Mouse (Mus musculus): Measurements from ENCODE around the gene Zfp652. TPM values are rescaled to one million over a fixed set of nuclear protein-coding genes. Genes with fewer than 3 reads are reported as not detected.
"Not testable (repeated sequence)": the region's sequence is repeated elsewhere in the genome, so short reads cannot be mapped to it uniquely, and the experiment has no call there.

Zfp652 gene
- 22.3 and 29.4 TPM in 2 replicates for total RNA-seq (2014; rRNA removed)
- polyA plus RNA-seq (2015; fragmentation: Nextera tagmentation; extraction: Ambion mirVana), result 11.5 and 16.5 TPM in 2 replicates

GRCm38 (mm10) chr11:95712563-95713224 lies at the start of gene Zfp652:
Gene Zfp652, plus strand, starts transcription at chr11:95712673.
- peak within 1 kb of the TSS; percentile 86 for H3K4me3 ChIP-seq (ENCODE audit: low read depth, low read length)
- peak within 1 kb of the TSS; percentile 86 for H3K4me2 ChIP-seq (ENCODE audit: low read depth)
- H3K27ac ChIP-seq (ENCODE audit: low read depth, low read length), result peak within 1 kb of the TSS; percentile 95
- H3K27me3 ChIP-seq (ENCODE audit: insufficient read depth, low read length), result no peaks in the 10 kb centered on the region
- WGBS, result 1% methylated on average over 22 of the region's 103 CpGs
- no peak for TF ChIP-seq CTCF (IDR thresholded peaks at IDR 0.05; ENCODE audit: low read depth)
- H3K9ac ChIP-seq, result peak within 1 kb of the TSS; percentile 96
- H3K36me3 ChIP-seq (ENCODE audit: insufficient read depth), result no peaks in the 10 kb centered on the region
- DNase-seq (peak; percentile 92), ATAC-seq (peak; percentile 93)
- H3K9me3 ChIP-seq (ENCODE audit: low read length), result no peaks in the 10 kb centered on the region
- peaks cover 25% of the 10 kb centered on the region for H3K4me1 ChIP-seq (ENCODE audit: insufficient read depth)

GRCm38 (mm10) chr11:95666529-95667149 lies 45.8 kb upstream of the Zfp652 start, which contains the start of gene Phb:
Gene Phb, plus strand, starts transcription at chr11:95666957.
- WGBS, result 1% methylated on average over 25 of the region's 25 CpGs
- TF ChIP-seq CTCF (IDR thresholded peaks at IDR 0.05; ENCODE audit: low read depth), result peak; percentile 42; the same call in 1 of the 2 replicates
- peak; percentile 98 for ATAC-seq
- Histone ChIP-seq H3K4me3 (ENCODE audit: low read depth, low read length) (peak within 1 kb of the TSS; percentile 80), H3K9me3 (ENCODE audit: low read length) (no peaks in the 10 kb centered on the region), H3K27ac (ENCODE audit: low read depth, low read length) (no peak within 1 kb of the TSS), H3K27me3 (ENCODE audit: insufficient read depth, low read length) (no peaks in the 10 kb centered on the region), H3K4me1 (ENCODE audit: insufficient read depth) (peaks cover 10% of the 10 kb centered on the region), H3K4me2 (ENCODE audit: low read depth) (peak within 1 kb of the TSS; percentile 87), H3K9ac (peak within 1 kb of the TSS; percentile 60), H3K36me3 (ENCODE audit: insufficient read depth) (peaks cover 23% of the 10 kb centered on the region)
- DNase-seq, result peak; percentile 98

- TF ChIP-seq CTCF (IDR thresholded peaks at IDR 0.05; ENCODE audit: low read depth), result no peak
These were observed 45.3 kb upstream of the Zfp652 start for GRCm38 (mm10) chr11:95667177-95667576.

GRCm38 (mm10) chr11:95668086-95668485 lies 44.4 kb upstream of the Zfp652 start:
- not testable (repeated sequence) for DNase-seq; H3K27me3 ChIP-seq (ENCODE audit: insufficient read depth, low read length); H3K9me3 ChIP-seq (ENCODE audit: low read length); H3K4me2 ChIP-seq (ENCODE audit: low read depth); H3K27ac ChIP-seq (ENCODE audit: low read depth, low read length); H3K4me1 ChIP-seq (ENCODE audit: insufficient read depth); ATAC-seq; H3K4me3 ChIP-seq (ENCODE audit: low read depth, low read length); H3K9ac ChIP-seq
- peak; percentile 33 for TF ChIP-seq CTCF (IDR thresholded peaks at IDR 0.05; ENCODE audit: low read depth)
- 91% methylated on average over 7 of the region's 7 CpGs for WGBS
- H3K36me3 ChIP-seq (ENCODE audit: insufficient read depth), result peaks cover 31% of the 10 kb centered on the region

More at GRCm38 (mm10) chr11:95667177-95667576, 45.3 kb upstream of the Zfp652 start:
- H3K4me1 ChIP-seq (ENCODE audit: insufficient read depth), result peaks cover 10% of the 10 kb centered on the region
- H3K27me3 ChIP-seq (ENCODE audit: insufficient read depth, low read length), result no peaks in the 10 kb centered on the region
- no peaks in the 10 kb centered on the region for H3K9me3 ChIP-seq (ENCODE audit: low read length)
- no peak overlapping the region for H3K27ac ChIP-seq (ENCODE audit: low read depth, low read length)
- peak overlapping the region; percentile 87 for H3K4me2 ChIP-seq (ENCODE audit: low read depth)
- WGBS, result 4% methylated on average over 11 of the region's 11 CpGs
- ATAC-seq, result no peak; the same call in 1 of the 2 replicates
- H3K9ac ChIP-seq, result peak overlapping the region; percentile 60
- DNase-seq, result no peak
- peaks cover 28% of the 10 kb centered on the region for H3K36me3 ChIP-seq (ENCODE audit: insufficient read depth)
- H3K4me3 ChIP-seq (ENCODE audit: low read depth, low read length), result peak overlapping the region; percentile 80

GRCm38 (mm10) chr11:95675498-95675897 lies 37.0 kb upstream of the Zfp652 start:
- H3K9me3 ChIP-seq (ENCODE audit: low read length), result no peaks in the 10 kb centered on the region
- H3K27me3 ChIP-seq (ENCODE audit: insufficient read depth, low read length), result no peaks in the 10 kb centered on the region
- DNase-seq, result no peak
- H3K4me3 ChIP-seq (ENCODE audit: low read depth, low read length), result no peak overlapping the region
- H3K9ac ChIP-seq, result no peak overlapping the region
- H3K36me3 ChIP-seq (ENCODE audit: insufficient read depth), result peaks cover 77% of the 10 kb centered on the region
- no peak overlapping the region for H3K4me2 ChIP-seq (ENCODE audit: low read depth)
- no peaks in the 10 kb centered on the region for H3K4me1 ChIP-seq (ENCODE audit: insufficient read depth)
- TF ChIP-seq CTCF (IDR thresholded peaks at IDR 0.05; ENCODE audit: low read depth), result no peak
- H3K27ac ChIP-seq (ENCODE audit: low read depth, low read length), result no peak overlapping the region
- 88% methylated on average over 13 of the region's 14 CpGs for WGBS
- no peak for ATAC-seq

- H3K4me1 ChIP-seq (ENCODE audit: insufficient read depth), result no peaks in the 10 kb centered on the region
- H3K36me3 ChIP-seq (ENCODE audit: insufficient read depth), result peaks cover 78% of the 10 kb centered on the region
- DNase-seq (peak; percentile 79), ATAC-seq (peak; percentile 54; the same call in 1 of the 2 replicates)
- H3K4me2 ChIP-seq (ENCODE audit: low read depth), result no peak overlapping the region
- 16% methylated on average over 6 of the region's 6 CpGs for WGBS
- TF ChIP-seq CTCF (IDR thresholded peaks at IDR 0.05; ENCODE audit: low read depth), result peak; percentile 73
- H3K9me3 ChIP-seq (ENCODE audit: low read length), result no peaks in the 10 kb centered on the region
- no peak overlapping the region for H3K9ac ChIP-seq
- no peak overlapping the region for H3K27ac ChIP-seq (ENCODE audit: low read depth, low read length)
- no peaks in the 10 kb centered on the region for H3K27me3 ChIP-seq (ENCODE audit: insufficient read depth, low read length)
- H3K4me3 ChIP-seq (ENCODE audit: low read depth, low read length), result no peak overlapping the region
These were observed 36.2 kb upstream of the Zfp652 start for GRCm38 (mm10) chr11:95676307-95676706.

All from forebrain, postnatal 0 days (tissue).